Mouse (Mus musculus) spleen, postnatal 10 days (tissue): ENCODE measurements around the gene Cgnl1.

Experiments
- DNase-seq, 2 experiments: peaks; one replicate each; pipeline ENCODE4 v3.0.0; 2021 to 2022; ENCODE audit warnings: low spot score in 2 of 2

Gene Cgnl1

DNA sequence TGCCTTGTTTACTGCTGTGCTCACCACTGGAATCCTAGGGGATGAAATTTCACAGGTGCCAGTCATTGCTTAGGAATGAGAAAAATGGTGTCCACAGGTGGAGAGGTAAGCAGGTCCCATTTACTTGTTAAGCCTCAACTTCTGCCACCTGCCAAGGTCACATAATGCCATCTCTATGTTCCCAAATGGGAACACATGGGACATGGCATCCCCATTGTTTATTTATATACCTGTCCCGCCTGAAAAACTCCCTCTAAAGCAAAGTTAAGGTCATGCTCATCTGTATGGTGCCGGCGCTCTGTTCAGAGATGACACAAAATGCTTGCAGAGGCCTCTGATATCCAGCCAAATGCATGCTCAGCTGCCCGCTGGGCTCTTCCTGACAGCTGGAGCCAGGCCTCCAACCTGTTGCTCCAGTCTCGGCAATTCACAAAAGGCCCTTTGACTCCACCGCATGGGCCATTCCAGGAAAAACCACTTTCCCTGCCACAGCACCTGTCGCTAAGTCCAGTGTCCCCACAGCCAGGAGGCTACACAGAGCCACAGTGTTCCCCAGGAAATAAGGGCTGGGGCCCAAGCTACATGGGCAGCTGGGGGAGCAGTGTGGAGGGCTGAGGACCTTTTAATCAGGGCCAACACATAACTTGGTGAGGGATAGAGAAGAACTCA lies 192.4 kb downstream of the Cgnl1 start:
- DNase-seq = no peak
